Mouse (Mus musculus) ovary, postnatal 36 days (tissue): ENCODE results near the gene Mpv17l.
"Not testable (repeated sequence)": the region's sequence is repeated elsewhere in the genome, so short reads cannot be mapped to it uniquely, and the experiment has no call there.

ENCODE experiments used
- DNase-seq: peaks from one replicate; pipeline ENCODE4 v3.0.0; 2022; ENCODE audit warnings: low spot score, mixed read lengths

Mpv17l gene

DNA sequence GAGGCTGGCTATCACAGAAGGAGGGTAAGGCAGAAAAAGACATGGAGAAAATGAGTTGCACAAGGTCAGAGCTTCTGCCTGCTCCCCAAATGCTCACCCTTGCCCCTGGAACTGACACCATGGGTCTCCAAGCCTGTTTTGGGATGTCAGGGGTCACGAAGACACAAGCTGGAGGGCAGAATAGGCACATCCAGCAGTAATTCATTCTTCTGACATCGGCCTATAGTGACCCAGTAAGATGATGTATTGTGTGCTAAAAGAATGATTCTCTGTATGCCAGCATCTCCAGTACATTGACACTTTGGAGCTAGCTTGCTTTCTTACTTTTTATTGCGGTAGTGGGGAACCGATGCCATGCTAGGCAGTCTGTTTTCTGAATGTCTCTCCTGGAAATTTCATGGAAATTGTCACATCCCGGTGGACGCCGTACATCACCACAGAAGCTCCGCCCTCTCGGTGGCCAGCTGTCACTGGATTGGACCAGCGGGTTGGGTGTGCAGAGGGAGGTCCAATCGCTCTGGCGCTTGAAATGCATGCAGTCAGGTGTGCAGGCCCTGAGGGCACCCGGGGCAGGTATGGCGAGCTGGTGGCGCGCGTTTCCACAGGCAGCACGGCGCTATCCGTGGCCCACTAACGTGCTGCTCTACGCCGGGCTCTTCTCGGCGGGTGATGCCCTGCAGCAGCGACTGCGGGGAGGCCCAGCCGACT lies 37.3 kb downstream of the Mpv17l start:
- peak; percentile 33 for DNase-seq

DNA sequence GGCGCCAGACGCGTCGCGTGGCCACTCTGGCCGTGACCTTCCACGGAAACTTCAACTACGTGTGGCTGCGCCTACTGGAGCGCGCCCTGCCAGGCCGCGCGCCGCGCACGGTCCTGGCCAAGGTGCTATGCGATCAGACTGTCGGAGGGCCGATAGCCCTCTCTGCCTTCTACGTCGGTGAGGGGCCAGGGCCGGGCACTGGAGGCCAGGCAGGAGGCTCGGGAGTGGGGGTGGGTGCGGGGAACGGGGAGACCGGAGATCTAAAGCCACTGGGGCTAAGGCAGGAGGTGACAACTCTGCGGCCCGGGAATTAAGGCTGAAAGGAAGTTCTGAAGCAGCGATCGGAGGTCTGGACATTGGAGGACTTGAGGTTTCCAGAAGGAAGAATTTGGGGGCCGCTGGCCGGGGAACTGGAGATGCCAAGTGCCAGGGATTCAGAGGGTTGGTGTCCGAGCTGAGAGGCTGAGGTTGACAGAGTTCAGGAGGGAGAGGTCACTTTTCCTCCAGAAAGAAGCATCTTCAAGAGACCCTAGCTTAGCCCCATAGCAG lies 38.0 kb downstream of the Mpv17l start:
- no peak for DNase-seq

DNA sequence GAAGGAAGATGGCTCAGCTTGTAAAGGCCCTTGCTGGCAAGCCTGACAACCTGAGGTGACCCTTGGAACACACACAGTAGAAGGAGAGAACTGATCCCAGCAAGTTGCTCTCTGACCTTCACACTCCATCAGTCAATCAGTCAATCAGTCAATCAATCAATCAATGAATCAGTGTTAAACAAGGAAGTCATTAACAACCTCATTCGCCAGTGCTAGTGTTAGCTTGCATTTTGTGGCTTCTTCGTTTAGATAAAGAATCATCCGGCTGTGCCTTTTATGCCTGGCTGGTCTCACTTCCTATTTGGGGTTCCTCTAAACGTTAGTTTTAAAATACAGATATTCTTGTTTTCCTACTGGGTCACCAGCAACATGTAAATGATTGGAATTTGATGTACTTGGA lies 41.2 kb downstream of the Mpv17l start:
- DNase-seq, result no peak

DNA sequence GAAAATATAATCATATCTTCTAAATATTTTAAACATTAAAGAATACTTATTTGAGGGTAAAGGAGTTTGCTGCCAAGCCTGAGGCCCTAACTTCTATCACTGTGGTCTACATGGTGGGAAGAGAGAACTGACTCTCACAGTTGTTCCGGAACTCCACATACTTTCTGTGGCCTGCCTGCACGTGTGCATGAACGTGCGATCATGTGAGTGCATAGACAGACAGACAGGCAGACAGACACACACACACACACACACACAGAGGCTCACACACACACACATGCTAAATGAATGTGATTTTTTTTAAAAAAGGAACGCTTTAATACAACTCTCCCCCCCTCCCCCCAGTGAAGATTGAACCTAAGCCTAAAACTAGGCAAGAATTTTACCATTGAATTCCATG lies 41.8 kb downstream of the Mpv17l start:
- no peak for DNase-seq

DNA sequence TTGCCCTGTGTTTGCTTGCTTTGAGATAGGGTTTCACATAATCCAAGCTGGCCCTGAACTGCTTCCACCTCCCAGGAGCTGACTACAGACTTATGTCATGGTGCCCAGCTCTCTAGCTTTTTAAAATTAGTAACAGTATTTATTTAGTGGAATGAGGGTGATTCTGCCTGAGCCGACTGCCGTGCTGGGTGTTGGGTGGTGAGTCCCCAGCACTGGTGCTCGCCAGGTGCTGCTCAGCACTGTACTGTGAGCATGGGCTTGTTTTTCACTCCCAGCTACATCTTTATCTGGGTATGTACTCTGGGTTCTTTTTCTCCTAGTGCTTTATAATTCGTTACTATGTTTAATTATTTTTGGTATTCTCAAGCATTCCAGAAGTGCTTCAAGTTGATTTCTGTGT lies 42.2 kb downstream of the Mpv17l start:
- DNase-seq, result no peak

DNA sequence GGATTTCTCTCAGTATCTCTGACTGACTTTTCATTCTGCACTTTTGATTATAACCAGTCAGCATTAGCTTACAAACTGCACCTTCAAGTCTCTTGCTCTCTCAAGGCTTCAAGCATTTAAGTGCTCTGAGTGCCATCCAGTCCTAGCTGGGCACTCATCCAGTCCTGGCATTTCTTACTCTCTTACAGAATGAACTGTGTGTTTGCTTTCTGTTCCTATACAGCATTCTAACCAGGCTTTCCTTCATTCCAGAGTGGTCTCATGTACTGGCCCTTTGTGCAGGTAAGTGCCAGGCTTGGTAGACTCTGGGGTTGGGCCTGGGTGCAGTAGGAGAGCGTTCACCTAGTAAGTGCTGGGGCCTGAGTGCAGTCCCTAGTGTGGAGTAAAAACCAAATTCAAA lies 43.3 kb downstream of the Mpv17l start:
- DNase-seq, result no peak

DNA sequence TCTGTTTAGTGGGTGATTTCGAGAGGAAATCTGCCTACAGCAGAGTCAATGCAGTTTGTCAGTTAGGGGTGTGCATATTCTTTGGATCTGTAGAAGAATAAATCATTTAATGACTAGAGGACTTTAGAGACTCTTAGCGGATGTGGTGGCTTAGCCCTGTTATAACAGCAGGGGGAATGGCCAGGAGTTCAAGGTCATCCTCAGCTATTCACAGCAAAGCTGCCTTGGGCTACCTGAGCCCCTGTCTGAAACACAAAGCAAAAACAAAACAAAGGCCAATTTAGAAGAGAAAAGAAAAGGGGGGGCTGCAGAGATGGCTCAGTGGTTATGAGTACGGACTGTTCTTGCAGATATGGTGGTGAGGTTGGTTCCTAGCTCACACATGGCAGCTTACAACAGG lies 48.3 kb downstream of the Mpv17l start:
- DNase-seq, result no peak

DNA sequence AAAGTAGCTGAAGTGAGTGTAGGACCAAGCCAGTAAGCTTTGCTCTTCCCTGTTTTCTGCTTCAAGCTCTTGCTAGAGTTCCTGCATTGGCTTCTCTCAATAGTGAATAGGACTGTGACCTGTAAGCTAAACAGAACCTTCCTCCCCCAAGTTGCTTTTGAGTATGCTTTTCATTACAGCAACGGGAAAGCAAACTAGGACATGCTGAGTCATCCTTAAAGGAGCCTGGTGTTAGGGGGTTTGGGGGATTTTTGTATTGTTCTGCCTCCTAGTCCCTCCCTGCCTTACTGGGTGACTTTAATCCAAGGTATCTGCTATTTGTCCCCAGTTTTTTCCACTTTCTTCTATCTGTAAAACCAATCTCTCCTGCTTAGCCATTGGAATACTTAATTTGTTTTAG lies 59.1 kb downstream of the Mpv17l start:
- no peak for DNase-seq

DNA sequence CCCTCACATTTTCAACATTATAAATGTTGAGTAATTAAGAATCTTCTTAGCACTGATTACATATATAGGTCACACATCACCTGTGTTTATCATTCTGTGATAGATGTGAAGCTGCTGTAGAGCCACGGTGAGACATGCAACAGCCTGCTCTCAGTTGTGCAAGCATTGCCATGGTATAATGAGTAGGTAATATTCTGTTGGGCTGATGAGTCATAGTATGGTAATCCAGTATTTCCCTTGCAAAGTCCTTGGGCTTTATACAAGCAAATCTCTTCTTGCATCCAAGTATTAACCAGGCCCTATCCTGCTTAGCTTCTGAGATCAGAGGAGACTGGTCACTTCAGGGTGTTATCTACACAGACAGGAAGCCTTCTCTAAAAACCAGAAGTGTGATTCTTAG lies 66.1 kb downstream of the Mpv17l start:
- no peak for DNase-seq

DNA sequence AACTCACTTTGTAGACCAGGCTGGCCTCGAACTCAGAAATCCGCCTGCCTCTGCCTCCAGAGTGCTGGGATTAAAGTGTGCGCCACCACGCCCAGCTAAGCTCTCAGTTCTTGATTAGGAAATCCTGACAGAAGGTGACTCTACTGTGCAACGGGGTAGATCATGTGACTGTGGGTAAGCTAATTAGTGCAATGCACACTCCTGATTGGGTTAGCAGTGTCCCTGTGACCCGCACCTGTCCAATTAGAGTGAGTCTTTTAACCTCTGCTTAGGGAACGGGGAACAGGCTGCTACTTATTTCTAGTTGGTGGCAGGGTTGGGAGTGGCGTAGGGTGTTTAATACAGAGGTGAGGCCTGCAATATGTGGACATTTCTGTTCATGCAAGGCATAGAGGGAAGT lies 69.1 kb downstream of the Mpv17l start:
- no peak for DNase-seq

DNA sequence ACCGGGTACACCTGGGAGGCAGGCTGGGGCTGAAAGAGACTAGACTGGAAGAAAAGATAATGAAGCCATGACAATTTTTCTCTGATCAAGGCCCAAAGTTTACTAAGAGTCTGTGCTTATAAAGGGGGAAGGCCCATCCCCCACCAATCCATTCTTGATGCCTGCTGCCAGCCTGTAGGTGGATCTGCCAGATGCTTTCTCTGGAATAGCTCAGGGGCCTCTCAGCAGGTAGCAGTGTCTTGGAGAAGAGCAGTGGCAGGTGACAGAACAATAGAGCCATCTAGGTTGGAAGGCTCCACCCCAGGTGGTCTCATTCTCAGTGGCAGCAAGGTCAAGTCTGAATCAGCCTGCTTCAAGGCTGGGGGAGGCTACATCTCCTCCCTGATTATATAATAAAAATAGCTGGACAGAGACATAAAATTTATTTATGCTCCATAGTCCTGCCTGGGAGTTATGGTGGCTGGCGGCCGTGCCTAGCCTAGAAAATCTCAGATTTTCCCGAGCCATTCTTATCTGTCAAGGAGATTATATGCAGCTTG lies 73.5 kb downstream of the Mpv17l start:
- DNase-seq, result not testable (repeated sequence)

DNA sequence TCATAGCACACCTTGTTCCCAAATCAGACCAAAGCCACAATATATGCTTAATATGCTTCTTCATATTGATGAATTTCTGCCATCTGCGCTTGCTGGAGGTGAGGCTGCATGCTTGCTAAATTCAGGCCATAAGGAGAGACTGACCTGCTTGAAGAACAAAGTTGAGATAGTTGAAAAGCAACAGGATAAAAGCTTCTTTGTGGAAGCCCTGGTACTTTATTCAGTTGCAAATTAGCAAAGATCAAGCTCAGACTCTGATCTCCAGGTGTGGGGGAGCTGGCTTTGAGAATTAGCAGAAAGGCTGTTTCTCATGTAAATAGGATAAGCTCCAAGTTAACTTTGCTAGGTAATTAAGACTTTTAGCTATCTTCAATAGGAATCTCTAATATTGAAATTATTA lies 74.1 kb downstream of the Mpv17l start:
- DNase-seq, result not testable (repeated sequence)

DNA sequence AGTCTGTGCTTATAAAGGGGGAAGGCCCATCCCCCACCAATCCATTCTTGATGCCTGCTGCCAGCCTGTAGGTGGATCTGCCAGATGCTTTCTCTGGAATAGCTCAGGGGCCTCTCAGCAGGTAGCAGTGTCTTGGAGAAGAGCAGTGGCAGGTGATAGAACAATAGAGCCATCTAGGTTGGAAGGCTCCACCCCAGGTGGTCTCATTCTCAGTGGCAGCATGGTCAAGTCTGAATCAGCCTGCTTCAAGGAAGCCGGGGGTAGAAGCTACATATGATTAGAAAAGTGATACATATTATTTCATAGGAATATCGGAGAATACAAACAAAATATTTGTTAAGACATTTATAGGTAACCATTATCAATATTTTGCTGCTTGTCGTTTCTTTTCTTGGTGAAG lies 78.8 kb downstream of the Mpv17l start:
- DNase-seq, result not testable (repeated sequence)

DNA sequence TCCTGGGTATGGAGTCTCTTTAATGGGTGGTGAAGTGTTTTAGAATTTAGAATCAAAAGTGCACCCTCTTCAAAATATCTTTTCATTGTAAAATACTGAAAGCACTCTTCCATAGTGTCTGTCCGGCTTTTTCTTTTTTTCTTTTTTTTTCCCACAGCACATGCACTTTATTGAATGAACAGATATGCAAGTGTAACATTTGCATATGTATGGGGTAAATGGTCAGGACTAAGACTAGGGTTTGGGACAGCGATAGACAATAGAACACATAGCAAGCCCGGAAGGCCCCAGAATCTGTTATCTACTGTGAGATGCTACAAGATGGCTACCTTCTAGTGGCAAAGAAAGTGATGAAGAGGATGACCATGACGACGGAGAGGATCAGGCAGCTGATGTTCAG lies 80.2 kb downstream of the Mpv17l start:
- DNase-seq, result no peak

DNA sequence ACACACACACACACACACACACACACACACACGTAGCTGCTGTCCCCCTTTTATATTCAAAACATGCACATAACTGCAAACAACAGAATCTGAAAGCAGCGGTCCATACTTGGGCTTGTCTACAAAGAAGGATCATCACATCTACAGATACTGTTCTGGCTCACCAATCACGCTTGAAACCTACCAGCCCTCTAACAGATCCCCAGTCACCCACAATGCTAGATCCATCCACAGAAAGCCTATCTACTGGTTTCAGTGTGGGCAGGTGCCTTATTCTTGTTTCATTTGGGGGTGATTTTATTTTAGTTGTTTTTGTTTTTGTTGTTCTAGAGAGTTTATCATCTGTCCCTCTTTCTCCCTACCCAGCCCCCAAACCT lies 83.2 kb downstream of the Mpv17l start:
- DNase-seq, result no peak

DNA sequence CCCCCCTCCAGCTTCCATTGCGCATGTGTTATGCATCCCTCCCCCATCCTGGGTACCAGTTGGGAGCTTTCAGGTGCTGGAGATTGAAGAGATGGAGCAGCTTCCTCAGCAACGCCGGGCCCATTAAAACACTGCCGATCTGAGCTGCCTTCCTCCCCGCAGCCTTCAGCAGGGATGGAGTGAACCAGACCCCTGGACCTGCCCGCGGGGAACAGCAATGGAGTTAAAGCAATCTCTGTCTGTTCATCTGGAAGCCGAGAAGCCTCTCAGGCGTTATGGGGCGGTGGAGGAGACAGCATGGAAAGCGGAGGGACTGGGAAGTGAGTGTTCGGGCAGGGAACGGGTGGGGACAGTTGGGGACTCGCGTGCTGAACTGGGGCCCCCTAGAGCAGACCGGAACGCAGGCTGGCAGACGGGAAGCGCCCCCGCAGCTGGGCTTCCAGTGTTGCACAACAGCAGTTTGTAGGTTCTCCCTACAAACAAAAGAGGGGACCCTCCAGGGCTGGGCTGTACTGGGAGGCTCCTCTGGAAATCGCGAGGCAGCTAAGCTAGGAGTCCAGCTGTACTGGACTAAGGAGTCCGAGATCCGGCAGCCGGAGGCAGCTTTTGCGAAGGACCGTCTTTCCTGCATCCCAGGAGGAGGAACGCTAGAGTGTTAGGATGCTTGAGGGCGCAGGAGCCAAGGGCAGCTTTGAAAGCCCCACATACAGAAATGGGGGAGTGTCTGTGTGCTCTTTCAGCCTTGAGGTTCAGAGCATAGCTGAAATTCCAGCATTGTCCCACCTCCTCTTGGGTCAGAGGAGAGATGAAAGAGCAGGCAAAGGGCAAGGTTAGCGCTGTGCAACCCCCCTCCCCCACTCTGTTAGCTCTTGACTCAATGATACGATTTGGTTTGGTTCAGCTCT lies 83.9 kb downstream of the Mpv17l start, which contains the start of the genes 2900011O08Rik and Ifitm7:
TSS of gene 2900011O08Rik (plus strand) at position 31 of the 905 bp plus-strand sequence.
TSS of gene Ifitm7 (minus strand) at position 315 of the 905 bp plus-strand sequence.
- DNase-seq, result peak; percentile 10

DNA sequence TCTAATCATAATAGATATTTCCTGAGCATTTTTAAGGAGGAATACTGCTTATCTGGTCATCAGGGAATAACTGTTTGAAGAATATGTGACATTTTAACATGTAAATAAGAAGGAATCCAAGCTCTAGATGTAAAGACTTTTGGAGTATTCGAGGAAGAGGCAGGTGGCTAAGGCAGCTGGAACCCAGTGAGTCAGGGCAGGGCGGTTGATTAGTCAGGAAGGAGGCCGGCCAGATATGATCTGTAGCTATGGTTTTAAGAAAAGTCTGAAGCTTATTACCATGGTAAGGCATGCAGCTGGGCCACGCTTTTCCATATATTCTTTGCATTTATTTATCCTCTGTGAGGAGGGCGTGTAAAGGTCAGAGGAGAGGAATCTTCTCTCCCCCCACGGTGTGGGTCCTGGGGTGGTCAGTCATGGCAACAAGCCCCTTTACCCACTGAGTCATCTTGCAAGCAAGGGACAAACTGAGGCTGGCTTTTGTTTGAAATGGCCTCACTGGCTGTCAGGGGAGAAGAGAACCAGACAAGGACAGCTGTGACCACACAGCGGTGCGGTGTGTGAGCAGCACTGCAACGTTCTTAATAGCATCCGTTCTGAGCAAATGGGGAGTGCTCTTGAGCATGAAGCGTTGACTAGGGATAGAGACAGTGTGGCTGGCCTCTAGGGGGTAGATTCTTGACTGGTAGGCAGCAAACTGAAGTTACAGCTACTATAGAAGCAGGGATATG lies 89.7 kb downstream of the Mpv17l start:
- DNase-seq, result no peak

DNA sequence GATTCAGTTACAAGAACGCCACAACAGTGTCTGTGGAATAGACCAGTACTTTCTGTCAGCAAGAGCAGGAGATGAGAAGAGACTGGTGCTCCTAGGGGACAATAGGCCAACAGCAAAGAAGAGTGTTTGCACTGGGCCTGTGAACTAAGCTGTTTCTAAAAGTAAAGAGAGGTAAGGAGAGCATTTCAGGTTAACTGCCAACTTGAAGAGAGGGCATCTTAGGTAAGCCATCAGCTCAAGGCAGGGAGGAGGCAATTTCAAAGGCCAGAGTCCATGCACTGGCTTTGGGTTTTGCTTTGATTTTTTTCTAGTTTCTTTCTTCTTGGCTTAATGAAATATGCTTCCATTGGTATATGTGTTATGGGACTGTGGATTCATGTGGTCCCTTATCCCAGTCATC lies 91.1 kb downstream of the Mpv17l start:
- no peak for DNase-seq

DNA sequence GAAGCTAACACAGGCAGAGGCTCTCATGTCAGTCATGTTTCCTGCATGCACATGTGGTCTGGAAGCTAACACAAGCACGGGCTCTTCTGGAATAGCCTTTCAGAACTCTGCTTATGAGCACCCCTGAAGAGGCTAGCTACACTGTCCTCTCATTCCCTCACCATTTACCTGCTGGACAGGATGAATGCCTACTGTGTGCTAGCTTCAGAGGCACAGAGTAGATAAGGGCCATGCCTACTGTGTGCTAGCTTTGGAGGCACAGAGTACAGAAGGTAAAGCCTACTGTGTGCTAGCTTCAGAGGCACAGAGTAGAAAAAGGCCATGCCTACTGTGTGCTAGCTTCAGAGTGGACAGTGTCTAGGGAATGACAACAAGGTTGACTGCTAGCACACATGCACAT lies 91.5 kb downstream of the Mpv17l start:
- no peak for DNase-seq
